Mouse (Mus musculus): ENCODE results near the gene U2af1.

GRCm38 (mm10) chr17:31597957-31598356 is 60.7 kb downstream of the U2af1 start:
- TF ChIP-seq CTCF (IDR thresholded peaks at IDR 0.05; ENCODE audit: extremely low read depth, insufficient read length, insufficient replicate concordance, low read depth, low read length), result no peak
- TF ChIP-seq POLR2A (IDR thresholded peaks at IDR 0.05; ENCODE audit: low read depth, low read length), result no peak

All from small intestine, adult 2 months (tissue).